Mouse (Mus musculus) urinary bladder, postnatal 25 days (tissue): ENCODE measurements around the gene B430306N03Rik.
"Not testable (repeated sequence)": the region's sequence is repeated elsewhere in the genome, so short reads cannot be mapped to it uniquely, and the experiment has no call there.

ENCODE experiments used
- DNase-seq: peaks from one replicate; pipeline ENCODE4 v3.0.0; 2022; ENCODE audit warnings: low spot score

The B430306N03Rik gene

GRCm38 (mm10) chr17:48315905-48316579 is at the start of gene B430306N03Rik:
TSS of gene B430306N03Rik (plus strand) at chr17:48316141.
- not testable (repeated sequence) for DNase-seq

GRCm38 (mm10) chr17:48266610-48267304 is 49.2 kb upstream of the B430306N03Rik start:
- DNase-seq, result no peak

GRCm38 (mm10) chr17:48267591-48267990 is 48.4 kb upstream of the B430306N03Rik start:
- DNase-seq, result no peak

GRCm38 (mm10) chr17:48268276-48268675 is 47.7 kb upstream of the B430306N03Rik start:
- no peak for DNase-seq

GRCm38 (mm10) chr17:48269833-48270232 is 46.1 kb upstream of the B430306N03Rik start:
- no peak for DNase-seq

GRCm38 (mm10) chr17:48272158-48272557 is 43.8 kb upstream of the B430306N03Rik start:
- DNase-seq, result no peak

- DNase-seq, result no peak
These were observed 43.3 kb upstream of the B430306N03Rik start for GRCm38 (mm10) chr17:48272598-48272997.

GRCm38 (mm10) chr17:48274098-48274497 is 41.8 kb upstream of the B430306N03Rik start:
- DNase-seq, result no peak

- DNase-seq, result peak; percentile 72
These were observed 41.1 kb upstream of the B430306N03Rik start for GRCm38 (mm10) chr17:48274885-48275284.

GRCm38 (mm10) chr17:48275736-48276135 is 40.2 kb upstream of the B430306N03Rik start:
- no peak for DNase-seq

GRCm38 (mm10) chr17:48278381-48278780 is 37.6 kb upstream of the B430306N03Rik start:
- DNase-seq, result no peak

GRCm38 (mm10) chr17:48279002-48279401 is 36.9 kb upstream of the B430306N03Rik start:
- no peak for DNase-seq

- DNase-seq, result no peak
These were observed 34.8 kb upstream of the B430306N03Rik start for GRCm38 (mm10) chr17:48280943-48281738.

GRCm38 (mm10) chr17:48281739-48282085 is 34.2 kb upstream of the B430306N03Rik start:
- no peak for DNase-seq

- no peak for DNase-seq
These were observed 29.2 kb upstream of the B430306N03Rik start for GRCm38 (mm10) chr17:48286765-48287164.

GRCm38 (mm10) chr17:48287276-48287675 is 28.7 kb upstream of the B430306N03Rik start:
- DNase-seq, result no peak

GRCm38 (mm10) chr17:48293500-48294194 is 22.3 kb upstream of the B430306N03Rik start:
- DNase-seq, result no peak

GRCm38 (mm10) chr17:48299203-48299602 is 16.7 kb upstream of the B430306N03Rik start, which contains the start of gene Treml2:
TSS of gene Treml2 (plus strand) at chr17:48299498.
- DNase-seq, result no peak

- no peak for DNase-seq
These were observed 16.2 kb upstream of the B430306N03Rik start for GRCm38 (mm10) chr17:48299756-48300155.

GRCm38 (mm10) chr17:48300199-48300598 is 15.7 kb upstream of the B430306N03Rik start:
- DNase-seq, result no peak

GRCm38 (mm10) chr17:48300861-48301260 is 15.1 kb upstream of the B430306N03Rik start:
- no peak for DNase-seq

GRCm38 (mm10) chr17:48301792-48302191 is 14.1 kb upstream of the B430306N03Rik start:
- no peak for DNase-seq
